Mouse (Mus musculus): ENCODE results near the gene Atp4b.

The Atp4b gene

DNA sequence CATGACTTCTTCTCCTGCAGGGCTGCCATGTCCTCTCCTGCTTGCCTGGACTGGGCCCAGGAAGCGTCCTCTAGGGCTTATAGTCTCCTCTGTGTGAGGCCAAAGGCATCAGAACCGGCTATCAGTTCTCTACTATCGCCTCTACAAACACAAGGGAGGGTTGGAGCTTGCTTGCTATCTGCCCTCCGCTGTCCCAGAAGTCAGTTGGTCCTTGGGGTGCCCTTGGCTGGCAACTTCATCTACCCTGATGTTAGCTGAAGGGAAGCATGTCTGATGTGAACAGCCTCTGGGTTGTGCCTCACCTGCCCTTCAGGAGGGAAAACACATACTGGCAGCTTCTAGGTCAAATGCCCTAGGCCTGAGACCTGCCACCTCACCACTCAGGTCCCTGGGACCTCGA is at the start of gene Atp4b:
Gene Atp4b (minus strand): TSS at position 101 of the 400 bp plus-strand sequence.
- no peak for DNase-seq (ENCODE audit: low spot score)

DNA sequence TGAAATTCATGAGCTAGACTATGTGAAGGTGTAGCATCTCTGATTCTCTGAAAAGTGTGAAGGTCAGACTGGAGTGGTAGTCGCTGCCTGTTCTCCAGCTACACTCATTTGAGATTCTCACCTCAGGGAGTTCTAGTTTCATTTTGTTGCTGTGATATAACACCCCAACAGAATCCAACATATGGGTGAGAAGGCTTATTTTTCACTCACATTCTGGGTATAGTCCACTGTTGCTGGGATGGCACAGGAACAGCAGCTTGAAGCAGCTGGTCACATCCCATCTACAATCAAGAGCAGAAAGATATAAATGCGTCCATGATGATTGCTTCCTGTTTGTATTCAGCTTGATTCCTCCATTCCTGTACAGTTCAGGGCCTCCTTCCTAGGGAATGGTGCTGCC is 45.5 kb upstream of the Atp4b start:
- DNase-seq (ENCODE audit: low spot score) = no peak

DNA sequence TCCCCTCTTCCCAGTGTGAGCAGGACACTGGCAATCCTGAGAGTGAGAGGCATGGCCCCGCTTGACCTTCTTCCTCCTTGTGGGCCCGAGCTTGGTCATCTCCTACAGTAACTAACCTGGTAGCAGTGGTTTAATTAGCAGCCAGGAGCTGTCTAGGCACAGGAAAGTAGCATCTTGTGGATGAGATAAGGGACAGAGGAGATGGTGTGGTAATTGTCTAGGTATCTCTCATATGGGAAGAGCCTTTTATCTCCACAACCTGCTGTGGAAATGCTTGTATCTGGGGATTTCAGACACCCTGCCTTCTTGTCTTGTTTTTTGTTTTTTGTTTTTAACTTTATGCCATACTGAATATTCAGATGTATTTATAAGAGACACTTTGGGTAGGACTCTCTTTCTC is 40.9 kb upstream of the Atp4b start:
- no peak for DNase-seq (ENCODE audit: low spot score)

DNA sequence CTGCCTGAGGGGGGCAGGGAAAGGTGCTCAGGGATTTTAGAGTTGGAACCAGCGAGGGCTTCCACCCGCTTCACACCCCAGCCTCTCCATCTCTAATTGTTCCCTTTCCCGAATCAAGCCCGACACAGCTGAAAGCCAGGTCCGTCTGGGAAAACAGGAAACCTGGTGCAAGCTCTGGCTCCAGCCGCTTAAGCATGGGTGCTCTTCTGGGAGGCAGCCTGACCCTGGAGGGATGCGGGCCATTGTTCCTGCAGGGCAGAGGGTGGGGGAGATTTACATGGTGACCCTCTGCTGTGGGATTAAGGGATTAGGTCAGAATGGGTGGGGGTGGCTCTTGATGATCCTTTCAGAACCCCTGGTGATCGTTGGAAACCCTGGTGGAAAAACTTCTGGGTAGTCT is 39.4 kb upstream of the Atp4b start:
- DNase-seq (ENCODE audit: low spot score) = no peak

DNA sequence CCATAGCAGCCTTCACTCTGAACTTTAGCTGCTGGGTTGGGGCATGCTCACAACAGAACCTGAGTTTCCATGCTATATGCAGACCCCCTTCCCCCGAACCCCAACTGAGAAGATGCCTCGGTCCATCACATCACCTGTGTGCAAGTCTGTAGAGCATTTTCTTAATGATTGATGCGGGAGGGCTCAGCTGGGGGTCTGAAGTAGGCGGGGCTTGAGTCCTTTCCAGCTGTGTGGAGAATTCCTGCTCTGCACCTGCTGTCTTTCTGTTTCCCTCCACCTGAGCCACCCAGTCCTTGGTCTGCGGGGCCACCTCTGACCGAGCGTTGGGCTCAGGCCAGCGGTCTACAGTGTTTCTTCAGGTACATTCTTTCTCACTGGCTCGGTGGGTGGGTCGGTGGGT is 38.3 kb upstream of the Atp4b start, which contains the start of gene Tmem255b:
Gene Tmem255b (plus strand): TSS at position 301 of the 400 bp plus-strand sequence.
- DNase-seq (ENCODE audit: low spot score) = no peak

DNA sequence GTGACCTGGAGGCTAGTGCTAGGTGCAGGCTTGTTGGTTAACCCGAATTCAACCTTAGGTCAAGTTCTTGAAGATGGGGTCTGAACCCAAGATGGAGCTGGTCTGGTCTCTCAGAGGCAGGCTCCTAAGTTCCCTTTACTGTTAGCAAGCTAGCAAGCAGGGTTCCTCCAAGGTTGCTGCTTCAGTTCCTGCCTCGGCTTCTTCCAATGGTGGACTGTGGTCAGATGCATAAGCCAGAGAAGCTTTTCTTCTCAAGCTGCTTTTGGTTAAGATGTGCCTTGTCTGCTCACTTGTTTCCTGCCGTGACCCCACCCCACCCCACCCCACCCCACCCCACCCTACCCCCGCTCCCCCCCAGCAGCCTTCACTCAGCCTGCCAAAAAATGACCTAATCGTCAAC is 36.5 kb upstream of the Atp4b start:
- no peak for DNase-seq (ENCODE audit: low spot score)

DNA sequence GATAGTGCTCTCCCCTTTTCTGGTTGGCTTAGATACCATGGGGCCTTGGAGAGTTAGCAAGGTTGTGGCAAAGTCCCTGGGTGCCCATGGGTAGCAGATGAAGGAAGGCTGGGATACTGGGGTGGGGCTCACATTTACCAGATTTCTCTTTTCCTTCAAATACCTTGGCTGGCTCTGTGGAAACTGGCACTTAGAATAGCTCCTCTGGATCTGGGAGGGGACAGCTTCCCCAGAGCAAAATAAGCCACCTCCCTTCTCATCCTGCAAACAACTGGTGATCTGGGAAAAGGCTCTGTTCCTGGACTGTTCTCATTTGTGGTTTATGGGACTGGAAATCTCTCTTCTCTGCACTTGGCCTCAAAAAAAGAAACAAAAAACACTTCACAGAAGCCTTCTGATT is 34.2 kb upstream of the Atp4b start:
- no peak for DNase-seq (ENCODE audit: low spot score)

DNA sequence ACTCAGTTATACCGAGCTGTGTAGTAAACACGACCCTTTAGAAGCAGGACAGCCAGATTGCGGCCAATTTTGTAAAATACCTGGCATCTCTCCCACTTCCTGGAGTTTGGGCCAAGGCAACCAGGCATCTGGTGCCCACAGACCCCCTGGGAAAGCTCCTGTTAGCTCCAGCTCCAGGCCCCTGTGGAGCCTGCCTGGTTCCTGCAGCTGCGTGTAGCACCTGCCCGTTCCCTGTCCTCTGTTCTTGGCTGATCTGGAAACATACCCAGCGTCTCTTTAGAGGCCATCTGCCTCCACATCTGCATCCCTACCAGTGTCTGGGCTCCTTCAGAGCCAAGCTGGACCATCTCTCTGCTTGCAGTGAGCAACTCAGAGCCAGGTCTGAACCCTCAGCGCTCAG is 33.8 kb upstream of the Atp4b start:
- no peak for DNase-seq (ENCODE audit: low spot score)

DNA sequence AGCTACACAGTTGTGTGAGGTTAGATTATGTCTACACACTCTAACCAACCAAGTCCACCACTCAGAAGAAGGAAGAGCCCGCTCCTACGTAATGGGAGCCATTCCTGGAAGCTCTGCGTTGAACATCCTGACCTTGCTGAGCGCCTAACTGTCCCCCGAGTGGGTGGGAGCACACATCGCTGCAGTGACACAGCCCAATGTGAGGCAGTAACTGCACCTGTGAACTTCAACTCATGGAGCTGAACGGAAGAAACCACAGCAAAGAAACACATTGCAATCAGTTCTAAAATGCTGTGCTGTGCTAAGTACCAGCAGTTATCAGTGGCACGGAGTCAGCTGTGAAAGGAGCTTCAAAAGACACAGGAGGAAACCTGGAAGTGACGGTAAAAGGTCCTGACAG is 31.5 kb upstream of the Atp4b start:
- DNase-seq (ENCODE audit: low spot score) = no peak

DNA sequence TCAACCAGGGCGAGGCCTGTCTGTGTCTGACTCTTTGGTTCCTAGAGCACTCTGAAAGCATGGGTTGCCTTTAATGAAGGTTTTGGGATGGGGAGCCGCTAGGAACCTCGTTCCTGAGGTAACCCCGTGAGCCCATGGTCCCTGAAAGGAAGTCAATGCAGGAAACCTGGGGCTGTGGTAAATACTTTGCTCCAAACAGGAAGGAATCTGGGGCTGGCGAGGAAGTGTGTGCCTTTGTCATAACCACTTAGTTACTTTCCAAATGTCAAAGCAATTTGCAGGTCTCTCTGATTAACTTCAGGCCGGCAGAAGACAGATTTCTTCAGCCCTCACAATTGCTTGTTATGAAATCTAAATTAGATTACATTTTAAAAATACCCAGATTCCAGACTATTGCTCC is 30.7 kb upstream of the Atp4b start:
- no peak for DNase-seq (ENCODE audit: low spot score)

DNA sequence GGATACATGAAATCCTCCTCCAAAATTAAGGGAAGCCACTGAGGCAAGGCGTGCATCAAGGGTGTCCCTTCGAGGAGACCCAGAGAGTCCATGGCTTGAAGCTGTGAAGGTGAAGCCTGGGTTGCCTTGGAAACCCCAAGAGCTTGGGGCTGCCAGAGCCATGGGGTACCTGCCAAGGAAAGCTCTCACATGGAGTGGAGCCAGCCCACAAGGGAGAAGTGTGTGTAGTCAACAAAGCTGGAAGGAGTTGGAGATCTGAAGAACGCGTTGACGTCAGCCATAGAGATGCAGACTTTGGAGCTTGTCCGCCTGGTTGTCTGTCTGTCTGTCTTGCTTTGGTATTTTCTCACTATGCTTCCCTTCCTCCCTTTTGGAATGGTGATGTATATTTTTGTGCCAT is 24.3 kb upstream of the Atp4b start:
- no peak for DNase-seq (ENCODE audit: low spot score)

DNA sequence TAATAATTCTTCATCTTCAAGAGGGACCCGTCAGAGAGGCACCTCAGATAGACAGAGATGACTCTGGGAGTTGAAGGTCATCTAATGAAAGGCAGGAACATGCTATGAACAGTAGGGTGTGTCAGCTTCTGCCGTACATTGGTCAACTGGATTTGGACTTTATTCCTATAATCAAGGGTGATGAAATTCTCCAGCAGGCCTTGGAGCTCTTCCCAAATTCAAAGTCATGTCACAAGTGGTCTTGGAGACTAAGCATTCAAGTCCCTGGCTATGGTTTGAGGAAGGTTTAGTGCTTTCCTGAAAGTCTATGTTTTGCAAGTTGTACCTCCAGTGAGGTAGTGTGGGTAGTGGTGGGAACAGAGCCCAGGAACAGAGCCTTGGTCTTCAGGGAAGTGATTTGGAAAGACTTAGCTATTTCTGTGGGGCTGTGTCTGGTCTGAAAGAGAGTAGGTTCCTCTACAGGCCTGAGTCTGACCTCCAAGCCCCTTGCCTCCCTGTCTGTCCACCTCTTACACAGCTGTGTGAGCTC is 22.6 kb upstream of the Atp4b start:
- no peak for DNase-seq (ENCODE audit: low spot score)

DNA sequence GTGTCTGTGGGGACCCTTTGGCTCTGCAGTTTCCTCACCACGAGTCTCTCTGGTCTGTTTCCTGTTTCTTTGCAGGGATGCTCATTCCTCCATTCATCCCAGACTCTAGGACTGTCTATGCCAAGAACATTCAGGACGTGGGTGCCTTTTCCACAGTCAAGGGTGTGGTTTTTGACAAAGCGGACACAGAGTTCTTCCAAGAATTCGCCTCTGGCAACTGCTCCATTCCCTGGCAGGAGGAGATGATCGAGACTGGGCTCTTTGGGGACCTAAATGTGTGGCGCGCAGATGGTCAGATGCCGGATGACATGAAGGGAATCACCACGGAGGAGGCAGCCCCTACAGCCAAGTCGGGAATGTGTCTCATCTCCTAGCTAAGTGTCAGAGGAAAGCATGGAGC is 19.3 kb upstream of the Atp4b start:
- no peak for DNase-seq (ENCODE audit: low spot score)

DNA sequence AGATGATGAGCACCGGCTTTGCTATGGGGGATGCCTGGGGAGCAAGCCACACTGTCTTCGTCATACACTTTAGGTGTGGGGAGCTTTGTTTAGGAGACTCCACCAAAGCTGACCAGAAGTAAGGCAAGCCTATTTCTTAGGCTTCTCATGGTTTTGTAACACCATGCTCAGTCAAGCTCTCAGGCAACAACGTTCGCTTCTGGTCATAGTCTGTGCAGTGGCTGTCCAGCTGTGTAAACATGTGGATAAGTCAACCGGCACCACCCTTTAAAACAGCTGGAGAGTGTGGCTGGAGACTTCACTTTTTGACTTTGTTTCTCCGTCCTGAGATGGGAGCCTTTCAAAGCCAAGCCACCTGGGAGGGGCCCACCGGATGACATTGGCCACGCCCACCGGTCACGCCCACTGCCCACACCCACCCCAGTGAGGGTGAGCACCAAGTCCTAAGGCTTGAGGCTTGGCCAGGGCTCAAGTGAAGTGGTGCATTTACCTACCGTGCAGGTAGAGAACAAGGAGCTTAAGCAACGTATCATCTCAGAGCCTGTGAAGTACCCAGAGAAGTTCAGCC is 17.3 kb upstream of the Atp4b start:
- no peak for DNase-seq (ENCODE audit: low spot score)

DNA sequence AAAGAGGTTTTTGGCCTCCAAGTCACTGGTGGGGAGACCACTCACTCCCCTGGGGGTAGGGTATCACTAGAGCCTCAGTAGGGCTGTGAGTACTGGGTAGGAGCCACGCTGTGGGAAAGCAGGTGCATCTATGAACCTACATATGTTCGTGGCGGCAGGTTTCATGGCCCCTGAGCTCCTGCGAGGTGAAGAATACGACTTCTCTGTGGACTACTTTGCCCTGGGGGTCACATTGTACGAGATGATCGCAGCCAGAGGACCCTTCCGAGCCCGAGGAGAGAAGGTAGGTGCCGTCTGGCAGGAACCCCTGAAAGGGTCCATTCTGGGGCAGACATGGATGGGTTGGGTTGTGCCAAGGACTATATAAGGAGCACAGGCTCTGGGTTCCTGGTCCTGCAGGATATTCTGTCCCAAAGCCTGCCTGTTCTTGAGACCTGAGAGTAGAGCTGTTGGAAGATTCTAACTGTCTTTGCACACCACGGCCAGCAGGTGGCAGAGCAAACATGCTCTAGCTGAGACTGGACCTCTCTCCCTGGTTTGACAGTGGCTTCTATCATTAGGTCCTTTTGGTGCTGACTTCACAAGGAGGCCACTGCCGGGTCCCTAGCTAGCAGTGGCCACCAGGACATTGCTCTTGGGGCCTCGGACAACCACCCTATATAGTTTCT is 16.4 kb upstream of the Atp4b start:
- DNase-seq (ENCODE audit: low spot score) = no peak

DNA sequence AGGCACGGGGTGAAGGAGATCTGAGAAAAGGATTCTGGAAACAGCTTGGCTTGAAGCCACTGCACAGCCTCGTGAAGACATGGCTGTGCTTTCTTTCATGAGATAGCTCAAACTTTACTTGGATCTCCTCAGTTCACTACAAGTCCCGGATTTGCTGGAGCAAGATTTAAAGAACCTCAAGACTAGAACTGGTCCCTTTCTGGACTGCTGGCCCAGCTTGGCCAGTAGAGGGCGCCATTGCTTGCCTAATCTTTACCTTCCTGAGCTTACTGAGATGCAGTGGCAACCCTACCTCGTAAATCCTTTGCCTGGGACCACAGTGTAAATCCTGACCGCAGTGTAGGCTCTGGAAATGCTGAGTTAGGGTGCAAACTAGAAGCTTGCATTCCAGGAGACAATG is 15.0 kb upstream of the Atp4b start:
- DNase-seq (ENCODE audit: low spot score) = peak; percentile 47

DNA sequence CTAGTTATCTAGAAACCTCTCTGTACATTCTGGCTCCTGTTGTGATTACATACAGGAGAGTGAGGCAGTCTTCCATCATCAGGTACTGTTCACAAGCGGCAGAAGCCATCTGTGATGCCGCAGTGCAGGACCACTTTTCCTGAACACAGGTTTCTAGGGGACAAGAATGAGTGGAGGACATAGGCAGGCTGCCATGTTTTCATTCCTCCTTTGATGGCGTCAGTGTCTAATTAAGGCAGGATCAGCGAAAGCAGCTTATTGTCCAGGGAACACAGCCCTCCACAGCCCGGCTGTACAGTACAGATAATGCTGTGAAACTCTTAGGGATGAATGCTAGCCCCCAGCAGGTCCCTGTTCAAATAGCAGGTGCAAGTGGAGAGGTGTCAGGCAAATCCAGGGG is 9.4 kb upstream of the Atp4b start:
- DNase-seq (ENCODE audit: low spot score) = no peak

DNA sequence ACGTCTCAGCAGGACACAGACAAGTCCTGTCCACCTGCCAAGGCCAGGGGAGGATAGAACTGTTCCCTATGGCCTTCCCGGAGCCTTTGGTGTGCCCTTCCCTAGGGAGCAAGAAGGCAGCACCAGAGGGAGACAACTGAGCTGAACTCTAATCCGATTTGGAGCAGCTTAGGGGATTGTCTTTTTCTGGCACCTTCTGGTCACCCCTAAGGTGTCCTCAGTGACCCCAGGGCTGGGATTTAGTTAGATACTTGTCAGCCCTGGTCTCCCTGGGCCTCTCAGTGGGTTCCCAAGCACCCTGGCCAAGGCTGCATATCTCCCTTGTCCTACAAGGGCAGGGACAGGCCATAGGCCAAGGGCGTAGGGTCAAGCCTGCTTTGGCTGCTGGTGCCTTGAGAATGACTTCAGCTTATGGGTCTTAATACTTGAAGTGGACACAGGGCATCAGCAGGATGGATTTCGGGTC is 8.1 kb upstream of the Atp4b start, which contains the start of gene Grk1:
Gene Grk1 (plus strand): TSS at position 416 of the 466 bp plus-strand sequence.
- no peak for DNase-seq (ENCODE audit: low spot score)

DNA sequence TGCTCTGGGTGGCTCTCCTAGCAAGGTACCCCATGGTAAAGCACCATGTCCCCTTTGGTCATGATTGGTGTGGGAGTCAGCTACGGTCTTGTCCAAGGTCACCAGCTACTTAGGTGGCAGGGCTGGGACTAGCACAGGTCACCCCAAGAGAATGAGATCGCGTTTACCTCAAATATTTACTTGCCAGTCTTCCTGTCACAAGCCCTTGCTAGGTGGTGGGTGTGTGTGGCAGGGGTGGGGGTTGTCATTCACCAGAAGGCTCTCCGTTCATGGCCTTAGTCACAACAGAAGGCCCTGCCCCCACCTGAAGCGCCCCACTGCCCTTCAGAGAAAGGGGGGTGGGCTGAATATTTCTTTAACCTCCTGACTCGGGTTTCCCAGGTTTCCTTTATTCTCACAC is 6.9 kb upstream of the Atp4b start:
- no peak for DNase-seq (ENCODE audit: low spot score)

DNA sequence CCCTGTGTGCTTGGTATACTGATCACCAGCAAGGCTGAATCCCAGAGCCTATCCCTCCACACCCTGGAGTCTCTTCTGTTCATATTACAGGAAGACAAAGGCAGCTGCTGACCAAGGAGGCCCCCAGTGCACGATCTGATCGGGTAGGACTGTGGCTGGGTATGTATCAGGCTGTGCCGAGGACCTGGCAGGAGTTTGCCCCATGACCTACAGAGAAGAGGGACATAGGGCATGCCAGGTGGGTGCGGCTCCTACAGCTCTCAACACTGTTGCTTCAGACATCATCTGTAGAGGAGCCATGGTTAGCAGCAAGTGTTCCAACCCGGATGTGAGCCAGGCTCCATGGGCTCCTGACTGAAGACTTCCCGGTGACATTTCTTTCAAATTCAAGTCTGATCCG is 2.8 kb downstream of the Atp4b start:
- DNase-seq (ENCODE audit: low spot score) = no peak

DNA sequence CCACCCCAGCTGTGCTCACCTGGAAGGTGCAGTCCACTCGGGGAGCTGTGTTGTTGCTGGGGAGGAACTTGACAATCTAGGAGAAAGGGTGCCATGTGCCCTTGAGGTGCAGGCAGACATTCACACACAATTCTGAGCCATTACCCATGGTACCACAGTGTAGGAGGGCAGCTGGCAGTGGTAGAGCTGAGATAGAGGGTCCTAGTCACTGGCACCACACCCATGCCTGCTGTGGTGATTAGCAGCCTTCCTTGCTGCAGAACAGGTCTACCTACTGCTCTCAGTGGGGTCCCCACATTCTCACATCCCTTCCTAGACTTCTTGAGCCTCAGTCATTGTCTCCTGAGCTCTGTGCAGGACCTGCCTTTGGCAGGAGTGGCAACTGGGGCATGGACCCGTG is 7.9 kb downstream of the Atp4b start:
- DNase-seq (ENCODE audit: low spot score) = no peak

DNA sequence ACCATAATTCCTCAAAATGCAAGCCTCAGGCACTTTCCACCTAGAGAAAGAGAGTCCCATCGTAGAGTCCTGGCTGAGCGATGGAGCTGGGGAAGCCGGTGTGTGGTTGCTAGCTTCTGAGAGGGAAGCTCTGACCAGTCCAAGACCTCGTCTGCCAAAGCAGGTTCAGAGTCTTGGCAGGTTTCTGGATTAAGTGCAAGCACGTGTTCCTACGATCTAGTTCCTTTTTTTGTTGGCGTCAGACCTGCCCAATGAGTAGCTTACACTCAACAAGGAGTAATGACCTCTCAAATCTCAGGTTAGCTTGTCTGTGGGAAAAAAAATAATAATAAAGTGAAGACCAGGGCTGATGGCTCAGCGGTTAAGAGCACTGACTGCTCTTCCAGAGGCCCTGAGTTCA is 8.9 kb downstream of the Atp4b start:
- DNase-seq (ENCODE audit: low spot score) = no peak

DNA sequence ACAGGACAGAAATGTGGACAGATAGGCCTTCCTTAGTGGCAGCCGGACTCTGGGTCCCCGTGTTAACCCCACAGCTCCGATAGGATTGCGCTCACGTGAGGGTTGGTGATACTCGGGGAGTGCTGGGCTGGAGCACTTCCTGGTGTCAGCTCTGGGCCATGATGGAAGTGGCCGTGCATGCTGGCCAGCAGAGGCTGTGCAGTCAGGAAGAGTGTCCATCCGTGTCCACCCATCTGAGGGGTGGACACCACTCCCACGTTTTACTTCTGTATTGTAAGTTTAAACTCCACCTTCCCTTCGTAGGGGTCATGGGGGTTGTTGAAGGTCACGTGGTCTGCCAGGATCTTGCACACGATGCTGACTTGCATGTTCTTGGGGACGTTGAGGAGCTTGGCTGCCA is 10.3 kb downstream of the Atp4b start:
- DNase-seq (ENCODE audit: low spot score) = no peak

DNA sequence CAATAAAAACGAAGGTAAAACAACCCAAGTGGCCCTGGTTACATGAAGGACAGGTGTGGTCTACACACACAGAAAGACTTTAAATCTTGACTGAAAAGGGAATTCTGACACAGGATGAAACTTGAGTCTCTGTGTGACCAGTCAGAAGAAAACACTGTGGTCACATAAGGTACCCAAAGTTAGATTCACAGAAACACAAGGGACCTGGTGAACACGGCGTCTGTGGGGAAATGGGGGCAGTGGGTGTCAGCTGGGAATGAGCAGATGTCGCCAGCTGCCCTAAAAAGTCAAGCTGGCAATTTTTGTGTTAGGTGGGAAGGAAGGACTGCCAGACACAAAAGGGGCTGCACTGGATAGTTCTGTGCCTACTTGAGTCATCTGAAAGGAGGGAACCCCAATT is 13.6 kb downstream of the Atp4b start:
- no peak for DNase-seq (ENCODE audit: low spot score)
